Mouse (Mus musculus) ES-E14 (cell line): Measurements from ENCODE around the gene Plin4. TPM values are rescaled to one million over a fixed set of nuclear protein-coding genes. Genes with fewer than 3 reads are reported as not detected.

Experiments used
- DNase-seq: peaks from one replicate; pipeline ENCODE4 v3.0.0-alpha.2; 2013; ENCODE audit warnings: low read depth, low spot score
- H3K27ac ChIP-seq: 2 replicates; pipeline ENCODE4 v1.5.1; 2012; ENCODE audit warnings: low read depth, mild to moderate bottlenecking, low read length, moderate library complexity, mixed read lengths; ENCODE audit not compliant: poor library complexity, insufficient read depth, severe bottlenecking
- H3K36me3 ChIP-seq: 2 replicates; pipeline ENCODE4 v1.6.1; 2012; ENCODE audit warnings: mild to moderate bottlenecking, low read length, moderate library complexity, mixed read lengths; ENCODE audit not compliant: control insufficient read depth, poor library complexity, insufficient read depth, severe bottlenecking
- H3K4me1 ChIP-seq, 2 experiments: fragments of 150-350 bp in 1 of 2; sonication (generic) in 1 of 2; 2 replicates each; pipeline ENCODE4 v1.6.1; 2012; ENCODE audit warnings: low read length in 2 of 2, mild to moderate bottlenecking in 1 of 2, mixed read lengths in 1 of 2; ENCODE audit not compliant: control insufficient read depth in 2 of 2, insufficient read depth in 2 of 2, poor library complexity in 1 of 2
- H3K4me3 ChIP-seq, 2 experiments: fragments of 150-350 bp in 1 of 2; sonication (generic) in 1 of 2; 2 replicates each; pipeline ENCODE4 v1.5.1; 2012; ENCODE audit warnings: low read length in 2 of 2, low read depth in 1 of 2, mild to moderate bottlenecking in 1 of 2, mixed read lengths in 1 of 2; ENCODE audit not compliant: insufficient read depth in 1 of 2, poor library complexity in 1 of 2, severe bottlenecking in 1 of 2
- H3K9ac ChIP-seq: 2 replicates; pipeline ENCODE4 v1.6.1; 2012; ENCODE audit warnings: low read depth, mild to moderate bottlenecking, low read length, mixed read lengths; ENCODE audit not compliant: poor library complexity, insufficient read depth, severe bottlenecking
- H3K9me3 ChIP-seq: fragments of 150-350 bp; sonication (generic); 2 replicates; pipeline ENCODE4 v1.6.1; 2012; ENCODE audit warnings: low read depth, mild to moderate bottlenecking, low read length; ENCODE audit not compliant: control insufficient read depth, insufficient read depth
- CHD2 ChIP-seq: IDR thresholded peaks from 2 replicates; pipeline ENCODE4 v1.6.1; 2014; ENCODE audit warnings: mild to moderate bottlenecking, low read depth, low read length, inconsistent platforms
- HCFC1 ChIP-seq: IDR thresholded peaks from 2 replicates; pipeline ENCODE4 v1.6.1; 2012; ENCODE audit warnings: low read length, inconsistent platforms, borderline replicate concordance; ENCODE audit not compliant: insufficient read depth
- MAFK ChIP-seq: IDR thresholded peaks from 2 replicates; pipeline ENCODE4 v1.6.1; 2014; ENCODE audit warnings: mild to moderate bottlenecking, low read depth, low read length, inconsistent platforms; ENCODE audit not compliant: insufficient read depth
- ZC3H11A ChIP-seq: IDR thresholded peaks from 2 replicates; pipeline ENCODE4 v1.6.1; 2012; ENCODE audit warnings: low read depth, mild to moderate bottlenecking, inconsistent platforms, low read length, borderline replicate concordance
- ZNF384 ChIP-seq: IDR thresholded peaks from 2 replicates; pipeline ENCODE4 v1.6.1; 2012; ENCODE audit warnings: low read depth, low read length, inconsistent platforms
- in situ Hi-C, 2 experiments: fragments of 600-800 bp; cut with MboI; formaldehyde crosslinking; loops; one replicate each; pipeline ENCODE4 v1.15.1; 2025; ENCODE audit warnings: low sequenced_read_pairs in 2 of 2, inconsistent platforms in 1 of 2; ENCODE audit not compliant: unreplicated experiment in 2 of 2
- total RNA-seq: library from RNA; depleted of rRNA; stranded (reverse); fragments of 300-350 nt; gene quantifications from 2 replicates; pipeline ENCODE4 v1.2.3, GENCODE M21; 2012; rRNA removed

Gene Plin4
- total RNA-seq, 1 experiment = 0.31 TPM

DNA sequence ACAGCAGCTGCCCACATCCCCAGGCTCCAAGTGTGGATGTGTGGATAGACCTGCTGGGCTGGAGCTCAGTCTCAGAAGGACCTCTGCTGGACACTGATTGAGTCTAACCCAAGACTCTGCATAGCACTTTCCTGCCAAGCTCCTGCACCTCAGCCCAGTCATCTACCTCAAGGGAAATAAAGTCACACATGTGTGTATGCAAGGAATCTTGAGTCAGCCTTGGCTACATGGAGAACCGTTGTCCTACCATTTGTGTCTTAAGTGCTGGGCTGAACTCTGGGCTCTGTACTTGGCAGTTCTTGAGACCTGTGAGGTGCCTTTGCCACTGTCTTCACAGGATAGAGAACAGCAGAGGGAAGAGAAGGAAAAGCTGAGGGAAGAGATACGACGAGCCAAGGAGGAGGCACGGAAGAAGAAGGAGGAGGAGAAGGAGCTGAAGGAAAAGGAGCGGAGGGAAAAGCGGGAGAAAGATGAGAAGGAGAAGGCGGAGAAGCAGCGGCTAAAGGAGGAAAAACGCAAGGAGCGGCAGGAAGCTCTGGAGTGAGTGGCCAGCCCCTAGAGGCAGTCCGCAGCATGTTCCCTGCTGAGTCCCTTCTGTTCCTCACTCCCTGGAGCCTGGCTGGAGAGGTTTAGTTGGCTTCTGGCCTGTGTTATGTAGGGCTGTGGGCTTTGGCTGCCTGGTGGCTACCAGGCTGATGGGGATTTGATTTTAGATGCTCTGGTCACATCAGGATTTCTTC is 52.1 kb downstream of the Plin4 start:
- in situ Hi-C loops = no loop called here
- TF ChIP-seq ZNF384 = no peak
- TF ChIP-seq ZC3H11A = no peak
- TF ChIP-seq HCFC1 = no peak
- no peak for TF ChIP-seq MAFK
- TF ChIP-seq CHD2 = no peak

GRCm38 (mm10) chr17:56055945-56056678 is 53.5 kb downstream of the Plin4 start:
- in situ Hi-C loops = no loop called here
- Histone ChIP-seq H3K4me3 (no peak overlapping the region), H3K9ac (no peak overlapping the region), H3K9me3 (no peaks in the 10 kb centered on the region), H3K4me1 (peaks cover 0 to 2% of the 10 kb centered on the region in 2 experiments; a peak in 1 of 4 replicates), H3K27ac (no peak overlapping the region), H3K36me3 (peaks cover 54% of the 10 kb centered on the region)
- no peak for DNase-seq
- no peak for TF ChIP-seq MAFK
- TF ChIP-seq CHD2 = no peak
- TF ChIP-seq ZC3H11A = no peak
- no peak for TF ChIP-seq HCFC1
- TF ChIP-seq ZNF384 = no peak

More for the DNA sequence above, 52.1 kb downstream of the Plin4 start:
- H3K27ac ChIP-seq = no peak overlapping the region
- peaks cover 0 to 2% of the 10 kb centered on the region in 2 experiments; a peak in 1 of 4 replicates for H3K4me1 ChIP-seq
- peaks cover 65% of the 10 kb centered on the region for H3K36me3 ChIP-seq
- no peak overlapping the region for H3K4me3 ChIP-seq
- no peak for DNase-seq
- no peak overlapping the region for H3K9ac ChIP-seq
- no peaks in the 10 kb centered on the region for H3K9me3 ChIP-seq

GRCm38 (mm10) chr17:56054938-56055337 is 54.7 kb downstream of the Plin4 start:
- in situ Hi-C loops = no loop called here
- DNase-seq = no peak
- H3K27ac ChIP-seq = no peak overlapping the region
- no peaks in the 10 kb centered on the region for H3K9me3 ChIP-seq
- no peak overlapping the region for H3K4me3 ChIP-seq
- no peak overlapping the region for H3K9ac ChIP-seq
- H3K36me3 ChIP-seq = peaks cover 48% of the 10 kb centered on the region
- no peak for TF ChIP-seq ZNF384
- TF ChIP-seq CHD2 = no peak
- peaks cover 0 to 2% of the 10 kb centered on the region in 2 experiments; a peak in 1 of 4 replicates for H3K4me1 ChIP-seq

- no peak overlapping the region for H3K4me3 ChIP-seq
- H3K4me1 ChIP-seq = peaks cover 0 to 2% of the 10 kb centered on the region in 2 experiments; a peak in 1 of 4 replicates
- H3K36me3 ChIP-seq = peaks cover 39% of the 10 kb centered on the region
- no peak for DNase-seq
- in situ Hi-C loops = no loop called here
- H3K27ac ChIP-seq = no peak overlapping the region
- no peak overlapping the region for H3K9ac ChIP-seq
- TF ChIP-seq ZC3H11A (no peak), CHD2 (no peak), MAFK (no peak), HCFC1 (no peak), ZNF384 (no peak)
- no peaks in the 10 kb centered on the region for H3K9me3 ChIP-seq
Measured at GRCm38 (mm10) chr17:56051369-56051768, 58.2 kb downstream of the Plin4 start.

Other genes with a start within 250 kb of the Plin4 start
- gene Zfp119a, start 230.9 kb downstream of the Plin4 start, total RNA-seq = 4.2 and 5.4 TPM in 2 replicates
- gene Zfp959, start 217.7 kb downstream of the Plin4 start, total RNA-seq = 6.6 and 6.9 TPM in 2 replicates
- 3.9 and 4.6 TPM in 2 replicates for gene Zfp119b, start 160.3 kb downstream of the Plin4 start, total RNA-seq
- gene Ebi3, start 157.2 kb downstream of the Plin4 start, total RNA-seq = 0.49 and 0.74 TPM in 2 replicates
- 14.0 and 14.7 TPM in 2 replicates for gene Yju2, start 150.7 kb downstream of the Plin4 start, total RNA-seq
- 1.5 and 2.4 TPM in 2 replicates for gene Shd, start 139.3 kb downstream of the Plin4 start, total RNA-seq
- 24.2 and 50.7 TPM in 2 replicates for gene Fsd1, start 123.3 kb downstream of the Plin4 start, total RNA-seq
- gene Stap2, start 104.2 kb downstream of the Plin4 start, total RNA-seq = 3.4 and 6.4 TPM in 2 replicates
- 39.0 and 61.5 TPM in 2 replicates for gene Mpnd, start 104.1 kb downstream of the Plin4 start, total RNA-seq
- 67.7 and 73.8 TPM in 2 replicates for gene Sh3gl1, start 73.2 kb downstream of the Plin4 start, total RNA-seq
- gene Chaf1a, start 69.4 kb downstream of the Plin4 start, total RNA-seq = 48.3 and 57.9 TPM in 2 replicates
- 34.8 and 38.8 TPM in 2 replicates for gene Ubxn6, start 34.8 kb downstream of the Plin4 start, total RNA-seq
- 165 and 204 TPM in 2 replicates for gene Hdgfl2, start 30.2 kb downstream of the Plin4 start, total RNA-seq
- gene Plin5, start 7.8 kb upstream of the Plin4 start, total RNA-seq = 1.4 and 2.1 TPM in 2 replicates
- gene Lrg1, start 12.2 kb upstream of the Plin4 start, total RNA-seq = not detected in 2 replicates
- 2.9 and 7.1 TPM in 2 replicates for gene Sema6b, start 30.5 kb upstream of the Plin4 start, total RNA-seq
- 1.3 and 1.7 TPM in 2 replicates for gene Tnfaip8l1, start 52.7 kb upstream of the Plin4 start, total RNA-seq
- 71.1 and 95.2 TPM in 2 replicates for gene Mydgf, start 74.1 kb upstream of the Plin4 start, total RNA-seq
- gene Dpp9, start 109.1 kb upstream of the Plin4 start, total RNA-seq = 27.4 and 27.5 TPM in 2 replicates
- 18.8 and 18.9 TPM in 2 replicates for gene Fem1a, start 147.0 kb upstream of the Plin4 start, total RNA-seq
- 2.4 and 2.8 TPM in 2 replicates for gene Ticam1, start 167.0 kb upstream of the Plin4 start, total RNA-seq
- gene Plin3, start 183.1 kb upstream of the Plin4 start, total RNA-seq = 40.5 and 53.9 TPM in 2 replicates
- 0.21 TPM in 1 of 2 replicates, not detected in the other for gene Arrdc5, start 190.5 kb upstream of the Plin4 start, total RNA-seq
- 238 and 265 TPM in 2 replicates for gene Uhrf1, start 193.5 kb upstream of the Plin4 start, total RNA-seq
- 21.1 and 43.7 TPM in 2 replicates for gene Kdm4b, start 216.3 kb upstream of the Plin4 start, total RNA-seq